Mouse (Mus musculus) heart, adult 2 months (tissue): ENCODE data around the gene Hmgxb4. TPM values are rescaled to one million over a fixed set of nuclear protein-coding genes. Genes with fewer than 3 reads are reported as not detected.

Experiments used
- DNase-seq, 2 experiments: peaks; one replicate each; pipeline ENCODE4 v3.0.0; 2021
- H3K27ac ChIP-seq: fragments of 200-600 bp; 2 replicates; pipeline ENCODE4 v1.8.1; 2022
- H3K27me3 ChIP-seq: fragments of 200-500 bp; 2 replicates; pipeline ENCODE4 v1.6.1; 2012; ENCODE audit warnings: mild to moderate bottlenecking, low read length, inconsistent platforms, mixed read lengths; ENCODE audit not compliant: control insufficient read depth, insufficient read depth
- H3K36me3 ChIP-seq: fragments of 200-500 bp; 2 replicates; pipeline ENCODE4 v1.6.1; 2012; ENCODE audit warnings: low read length, inconsistent platforms; ENCODE audit not compliant: control insufficient read depth, insufficient read depth
- H3K4me1 ChIP-seq: fragments of 200-500 bp; 2 replicates; pipeline ENCODE4 v1.6.1; 2011; ENCODE audit warnings: low read length; ENCODE audit not compliant: control insufficient read depth, insufficient read depth
- H3K4me3 ChIP-seq: fragments of 200-600 bp; 2 replicates; pipeline ENCODE4 v1.8.1; 2022
- H3K79me2 ChIP-seq: fragments of 200-500 bp; replicated peaks from 2 replicates; pipeline ENCODE4 v1.6.1; 2012; ENCODE audit warnings: mild to moderate bottlenecking, inconsistent platforms, low read length, moderate library complexity, mixed read lengths; ENCODE audit not compliant: control insufficient read depth, insufficient read depth
- H3K9ac ChIP-seq: fragments of 200-500 bp; 2 replicates; pipeline ENCODE4 v1.6.1; 2012; ENCODE audit warnings: low read depth, mild to moderate bottlenecking, control low read depth, inconsistent platforms, low read length, mixed read lengths
- CTCF ChIP-seq: fragments of 200-600 bp; IDR thresholded peaks from 2 replicates; pipeline ENCODE4 v1.8.1; 2022; ENCODE audit warnings: antibody characterized with exemption, mild to moderate bottlenecking, moderate library complexity
- EP300 ChIP-seq: fragments of 200-500 bp; IDR thresholded peaks from 2 replicates; pipeline ENCODE4 v1.6.1; 2011; ENCODE audit warnings: low read depth, low read length, control low read depth; ENCODE audit not compliant: insufficient read depth
- POLR2A ChIP-seq: fragments of 200-500 bp; IDR thresholded peaks from 2 replicates; pipeline ENCODE4 v1.6.1; 2011; ENCODE audit warnings: mild to moderate bottlenecking, low read depth, low read length, control low read depth; ENCODE audit not compliant: insufficient read depth
- WGBS: fragments of 180-500 bp; shearing (Covaris S2); methylation state at CpG from one replicate; pipeline ENCODE4 v1.1.7; 2018; 5-methylcytosine and 5-hydroxymethylcytosine counted together
- intact Hi-C: fragments of 180-260 bp; cut with DNase I; formaldehyde crosslinking; loops from one replicate; pipeline ENCODE4 v1.15.1; 2025
- polyA plus RNA-seq: library from polyadenylated mRNA; depleted of rRNA; stranded (reverse); fragments of >200 nt; gene quantifications from 2 replicates; pipeline ENCODE4 v1.2.3, GENCODE M21; 2012
- total RNA-seq, 2 experiments: library from RNA; stranded (reverse); gene quantifications; 2 replicates each; pipeline ENCODE4 v1.2.3; 2021

The Hmgxb4 gene
- total and polyA plus RNA-seq, 3 experiments: 10.6 to 13.3 (median 11.1) TPM

GRCm38 (mm10) chr8:74973121-74973869 is 19.9 kb upstream of the Hmgxb4 start:
- H3K79me2 ChIP-seq: no peaks in the 10 kb centered on the region
- no peaks in the 10 kb centered on the region for H3K4me1 ChIP-seq
- intact Hi-C loops: no loop called here
- no peak for DNase-seq
- no peak overlapping the region for H3K27ac ChIP-seq
- no peaks in the 10 kb centered on the region for H3K27me3 ChIP-seq
- H3K9ac ChIP-seq: no peak overlapping the region
- TF ChIP-seq CTCF: no peak
- no peak for TF ChIP-seq EP300
- no peak for TF ChIP-seq POLR2A
- H3K4me3 ChIP-seq: no peak overlapping the region
- H3K36me3 ChIP-seq: no peaks in the 10 kb centered on the region
- 78% methylated on average over 8 of the region's 8 CpGs for WGBS

- Histone ChIP-seq H3K9ac (no peak overlapping the region), H3K36me3 (no peaks in the 10 kb centered on the region), H3K4me3 (no peak overlapping the region), H3K79me2 (no peaks in the 10 kb centered on the region), H3K27me3 (no peaks in the 10 kb centered on the region), H3K27ac (no peak overlapping the region), H3K4me1 (no peaks in the 10 kb centered on the region)
- intact Hi-C loops: no loop called here
- 75% methylated on average over 2 of the region's 2 CpGs for WGBS
- TF ChIP-seq POLR2A (no peak), CTCF (no peak), EP300 (no peak)
- DNase-seq: no peak
Measured at GRCm38 (mm10) chr8:74973904-74974303, 19.3 kb upstream of the Hmgxb4 start.

DNA sequence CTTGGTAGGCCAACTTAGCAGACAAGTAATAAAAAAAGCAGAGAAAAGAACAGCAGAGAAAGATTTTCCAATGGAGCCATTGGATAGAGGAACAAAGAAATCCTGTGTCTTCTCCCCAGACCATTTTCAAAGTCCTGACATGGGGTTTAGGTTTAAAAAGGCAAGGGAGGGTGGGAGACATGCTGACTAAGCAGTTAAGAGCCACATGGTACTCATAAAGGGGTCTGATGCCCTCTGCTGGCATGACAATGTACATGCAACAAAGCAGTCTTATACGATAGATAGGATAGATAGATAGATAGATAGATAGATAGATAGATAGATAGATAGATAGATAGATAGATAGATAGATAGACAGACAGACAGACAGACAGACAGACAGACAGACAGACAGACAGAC is 15.7 kb upstream of the Hmgxb4 start:
- H3K9ac ChIP-seq: no peak overlapping the region
- H3K36me3 ChIP-seq: no peaks in the 10 kb centered on the region
- 46% methylated on average over 1 of the region's 1 CpGs for WGBS
- DNase-seq: no peak
- no peaks in the 10 kb centered on the region for H3K79me2 ChIP-seq
- intact Hi-C loops: no loop called here
- H3K27me3 ChIP-seq: no peaks in the 10 kb centered on the region
- no peak overlapping the region for H3K4me3 ChIP-seq
- no peak overlapping the region for H3K27ac ChIP-seq
- TF ChIP-seq POLR2A: no peak
- TF ChIP-seq EP300: no peak
- peak; percentile 48 for TF ChIP-seq CTCF
- no peaks in the 10 kb centered on the region; the same call in 1 of the 2 replicates for H3K4me1 ChIP-seq

- Histone ChIP-seq H3K9ac (no peak overlapping the region), H3K79me2 (no peaks in the 10 kb centered on the region), H3K27me3 (no peaks in the 10 kb centered on the region), H3K4me1 (no peaks in the 10 kb centered on the region; the same call in 1 of the 2 replicates), H3K4me3 (no peak overlapping the region), H3K36me3 (no peaks in the 10 kb centered on the region), H3K27ac (no peak overlapping the region)
- 43% methylated on average over 9 of the region's 9 CpGs for WGBS
- DNase-seq: no peak
- intact Hi-C loops: no loop called here
- TF ChIP-seq CTCF (no peak), POLR2A (no peak), EP300 (no peak)
Measured at GRCm38 (mm10) chr8:74980060-74980710, 13.0 kb upstream of the Hmgxb4 start.

- DNase-seq: peak; percentile 48 to 49
- under 1% methylated on average over 5 of the region's 5 CpGs for WGBS
- no peak overlapping the region for H3K27ac ChIP-seq
- no peaks in the 10 kb centered on the region for H3K27me3 ChIP-seq
- intact Hi-C loops: no loop called here
- no peak overlapping the region for H3K4me3 ChIP-seq
- H3K9ac ChIP-seq: no peak overlapping the region
- H3K36me3 ChIP-seq: no peaks in the 10 kb centered on the region
- no peaks in the 10 kb centered on the region for H3K79me2 ChIP-seq
- no peaks in the 10 kb centered on the region; the same call in 1 of the 2 replicates for H3K4me1 ChIP-seq
- TF ChIP-seq CTCF (peak; percentile 98), POLR2A (no peak), EP300 (0 out of 2 replicates have a peak, but pooled peaks have one; percentile 24)
Measured at GRCm38 (mm10) chr8:74980711-74981062, 12.5 kb upstream of the Hmgxb4 start.

GRCm38 (mm10) chr8:74981809-74982208 is 11.3 kb upstream of the Hmgxb4 start:
- 81% methylated on average over 6 of the region's 6 CpGs for WGBS
- Histone ChIP-seq H3K4me3 (no peak overlapping the region), H3K27me3 (no peaks in the 10 kb centered on the region), H3K79me2 (no peaks in the 10 kb centered on the region), H3K4me1 (no peaks in the 10 kb centered on the region; the same call in 1 of the 2 replicates), H3K27ac (no peak overlapping the region), H3K36me3 (no peaks in the 10 kb centered on the region), H3K9ac (no peak overlapping the region)
- no peak for DNase-seq
- no peak for TF ChIP-seq EP300
- no peak for TF ChIP-seq CTCF
- no peak for TF ChIP-seq POLR2A
- intact Hi-C loops: no loop called here
